Mouse (Mus musculus): Measurements from ENCODE around the gene Hsf5.

The Hsf5 gene

DNA sequence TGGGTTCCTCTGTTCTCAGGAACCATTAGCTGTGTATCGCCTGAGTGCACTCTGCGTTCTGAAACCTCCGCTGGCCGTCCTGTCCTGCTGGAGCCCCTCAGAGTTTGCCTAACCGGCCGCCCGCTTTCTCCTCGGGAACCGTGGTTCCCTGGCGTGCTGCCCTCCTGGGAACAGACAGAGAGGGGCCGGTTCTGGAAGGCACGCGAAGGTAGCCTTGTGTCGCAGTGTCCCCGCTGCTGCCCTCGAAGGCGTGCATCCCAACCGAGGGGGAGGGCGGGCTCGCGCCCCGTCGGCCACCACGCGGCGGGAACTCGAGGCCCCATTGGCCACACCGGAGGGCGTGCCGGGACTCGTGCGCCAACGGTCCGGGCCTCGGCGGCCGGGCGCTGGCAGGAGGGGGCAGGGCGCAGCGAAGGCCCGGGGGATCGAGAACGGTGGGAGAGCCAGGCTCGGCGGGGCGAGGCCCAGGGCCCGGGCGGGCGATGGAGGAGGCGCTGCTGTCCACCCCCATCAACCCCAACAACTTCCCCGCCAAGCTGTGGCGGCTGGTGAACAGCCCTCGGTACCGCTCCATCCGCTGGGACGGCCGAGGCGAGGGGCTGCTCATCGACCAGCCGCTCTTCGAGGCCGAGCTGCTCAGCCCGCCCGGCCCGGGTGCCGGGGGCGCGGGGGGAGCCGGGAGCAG, at the start of gene Hsf5:
TSS of gene Hsf5 (plus strand) at position 375 of the 685 bp plus-strand sequence.
- CTCF ChIA-PET: no interaction called here

- CTCF ChIA-PET: interaction anchor here (0.6 kb wide), 1 partner anchor 165 kb away, joined by 5 read pairs; no protein-coding TSS in a partner anchor
These were observed 48.6 kb upstream of the Hsf5 start, which contains the start of gene Sept4 for GRCm38 (mm10) chr11:87568255-87568953. Gene Sept4, plus strand, starts transcription at chr11:87568903.

GRCm38 (mm10) chr11:87570743-87571142, 46.2 kb upstream of the Hsf5 start:
- CTCF ChIA-PET: no interaction called here

GRCm38 (mm10) chr11:87571361-87571950, 45.5 kb upstream of the Hsf5 start:
- CTCF ChIA-PET: no interaction called here

- CTCF ChIA-PET: no interaction called here
These were observed 43.2 kb upstream of the Hsf5 start for GRCm38 (mm10) chr11:87573751-87574150.

GRCm38 (mm10) chr11:87574520-87575180, 42.3 kb upstream of the Hsf5 start:
- CTCF ChIA-PET: no interaction called here

DNA sequence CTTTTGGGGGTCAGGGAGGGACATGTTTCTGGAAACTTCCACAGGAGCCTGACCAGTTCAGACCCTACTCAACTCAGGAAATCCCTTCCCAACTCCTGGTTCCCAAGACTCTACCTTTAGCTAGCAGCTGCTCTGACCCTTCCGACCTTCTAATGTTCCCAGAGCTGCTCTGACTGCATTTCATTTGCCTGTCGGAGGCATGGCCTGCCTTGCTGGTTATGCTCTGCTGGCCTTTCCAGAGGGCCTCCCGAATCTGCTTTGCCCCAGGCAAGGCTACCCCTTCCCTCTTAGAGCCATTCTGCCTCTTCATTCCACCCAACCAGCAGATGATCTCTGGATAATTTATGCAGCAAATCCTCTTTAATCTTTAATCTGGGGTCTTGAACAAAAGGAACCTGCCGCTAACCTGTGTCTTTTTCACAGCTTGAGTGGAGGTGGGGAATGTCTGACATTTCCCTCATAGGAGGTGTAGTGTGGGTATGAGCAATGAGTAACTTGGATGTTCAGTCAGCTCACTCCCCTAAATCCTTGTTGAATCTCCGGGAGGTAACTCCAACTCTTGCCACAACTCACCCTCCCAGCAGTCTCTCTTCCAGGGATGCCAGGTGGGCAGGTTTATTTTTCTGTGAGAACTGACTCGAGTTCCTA, 39.2 kb upstream of the Hsf5 start:
- CTCF ChIA-PET: interaction anchor here (0.6 kb wide), 1 partner anchor 28 kb away, joined by 5 read pairs; no protein-coding TSS in a partner anchor

- CTCF ChIA-PET: interaction anchor here (0.6 to 0.9 kb wide), 3 partner anchors 18 to 36 kb away, joined by 3 to 5 read pairs (median 4); no protein-coding TSS in a partner anchor
These were observed 38.6 kb upstream of the Hsf5 start for GRCm38 (mm10) chr11:87578249-87578962.

DNA sequence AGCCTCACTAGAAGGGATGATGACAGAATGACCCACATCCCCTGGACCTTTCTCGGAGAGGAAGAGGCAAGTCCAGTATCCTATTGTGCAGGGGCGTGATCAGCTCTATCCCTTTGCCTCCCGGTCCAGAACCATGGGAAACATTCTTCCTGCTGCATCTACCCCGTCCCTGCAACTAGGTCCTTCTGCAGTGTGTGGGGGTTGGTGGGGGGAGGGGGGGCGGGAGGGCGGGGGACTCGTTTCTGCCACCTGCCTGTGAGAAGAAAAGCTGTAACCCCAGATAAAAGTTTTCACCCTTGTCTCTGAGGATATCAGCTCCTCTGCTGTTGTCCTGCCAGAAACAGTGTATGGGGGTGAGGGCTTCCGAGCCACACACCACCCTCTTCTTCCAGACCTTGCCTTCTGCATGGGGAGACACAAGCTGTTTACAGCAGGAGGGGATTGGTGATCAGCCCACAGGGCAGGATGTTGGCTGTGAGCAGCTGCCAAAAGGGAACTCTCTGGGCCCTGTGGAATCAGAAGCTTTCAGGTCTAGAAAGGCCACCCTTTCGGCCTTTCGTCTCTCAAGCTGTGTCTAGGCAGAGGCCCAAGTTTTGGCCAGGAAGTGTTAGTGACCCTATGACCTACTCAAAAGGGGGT, 37.9 kb upstream of the Hsf5 start:
- CTCF ChIA-PET: interaction anchor here (0.7 to 0.9 kb wide), 2 partner anchors 17 to 35 kb away, joined by 3 to 4 read pairs; no protein-coding TSS in a partner anchor

- CTCF ChIA-PET: no interaction called here
These were observed 37.3 kb upstream of the Hsf5 start for GRCm38 (mm10) chr11:87579713-87580112.

GRCm38 (mm10) chr11:87580543-87581085, 36.4 kb upstream of the Hsf5 start:
- CTCF ChIA-PET: interaction anchor here (0.8 kb wide), 1 partner anchor 99 kb away, joined by 6 read pairs; no protein-coding TSS in a partner anchor

DNA sequence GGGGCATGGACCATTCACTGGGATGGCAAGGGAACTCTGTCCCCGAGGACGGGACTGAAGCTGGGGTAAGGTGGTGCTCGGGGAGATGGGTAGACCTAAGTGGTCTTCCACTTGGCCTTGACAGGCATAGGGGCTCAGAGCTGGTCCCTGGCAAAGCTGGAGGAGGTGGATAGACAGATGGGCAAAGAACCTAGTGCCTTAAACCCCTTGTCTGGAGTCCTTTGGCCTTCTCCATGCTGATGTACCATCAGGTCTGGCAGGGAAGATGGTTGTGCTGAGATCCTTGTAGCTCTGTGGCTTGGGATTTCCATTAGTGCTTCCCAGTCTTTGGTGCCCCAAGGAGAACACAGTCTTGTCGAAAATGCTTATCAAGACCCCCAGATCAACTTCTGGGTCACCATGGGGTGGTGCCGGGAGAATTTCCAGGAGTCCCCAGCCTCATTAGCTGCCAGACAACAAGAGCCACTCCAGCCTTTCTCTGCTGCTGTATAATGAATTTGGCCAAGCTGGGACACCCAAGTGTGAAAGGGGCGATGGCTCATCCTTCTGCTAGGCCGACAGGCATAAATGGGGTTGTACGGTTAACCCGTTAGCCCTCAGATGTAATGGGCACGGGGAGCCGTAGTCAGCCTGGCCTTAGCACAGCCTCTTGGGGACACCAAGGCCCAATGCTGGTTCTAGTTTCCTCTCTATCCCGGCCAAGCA, 35.7 kb upstream of the Hsf5 start:
- CTCF ChIA-PET: interaction anchor here (0.8 kb wide), 1 partner anchor 100 kb away, joined by 6 read pairs; no protein-coding TSS in a partner anchor

DNA sequence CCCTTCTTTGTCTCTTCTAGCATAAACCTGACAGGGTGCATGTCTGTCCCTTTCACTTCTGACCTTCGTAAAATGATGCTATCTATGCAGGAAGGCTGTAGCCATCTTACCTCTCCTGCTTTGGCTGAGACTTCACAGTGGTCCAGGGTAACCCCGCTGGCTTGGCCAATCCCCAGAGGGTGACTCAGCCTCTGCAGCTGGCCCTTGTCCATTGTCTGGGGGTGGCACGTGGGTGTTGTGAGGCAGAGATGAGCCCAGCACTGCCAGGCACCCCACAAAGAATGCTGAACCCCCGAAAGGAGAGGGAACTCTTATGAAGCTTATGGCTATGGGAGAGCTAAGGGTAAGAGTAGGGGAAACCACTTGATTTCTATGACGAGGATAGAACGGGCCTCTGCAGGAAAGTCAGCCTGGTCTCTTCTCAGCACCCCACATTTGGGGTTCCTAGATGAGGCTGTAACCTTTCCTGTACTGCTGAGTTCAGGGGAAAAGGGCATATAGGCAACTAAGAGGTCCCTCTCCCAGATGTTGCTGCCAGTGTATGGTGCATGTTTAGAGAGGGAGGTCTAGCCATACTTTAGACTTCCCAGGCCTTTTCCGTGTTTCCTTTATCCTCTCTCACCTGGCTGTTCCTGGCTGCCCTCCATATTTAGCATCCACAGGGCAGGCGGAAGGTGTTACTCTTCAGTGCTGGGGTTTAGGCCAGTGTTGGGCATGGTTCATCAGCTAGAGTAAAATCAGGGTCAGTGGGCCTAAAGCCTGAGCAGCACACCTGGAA, 34.8 kb upstream of the Hsf5 start:
- CTCF ChIA-PET: no interaction called here

DNA sequence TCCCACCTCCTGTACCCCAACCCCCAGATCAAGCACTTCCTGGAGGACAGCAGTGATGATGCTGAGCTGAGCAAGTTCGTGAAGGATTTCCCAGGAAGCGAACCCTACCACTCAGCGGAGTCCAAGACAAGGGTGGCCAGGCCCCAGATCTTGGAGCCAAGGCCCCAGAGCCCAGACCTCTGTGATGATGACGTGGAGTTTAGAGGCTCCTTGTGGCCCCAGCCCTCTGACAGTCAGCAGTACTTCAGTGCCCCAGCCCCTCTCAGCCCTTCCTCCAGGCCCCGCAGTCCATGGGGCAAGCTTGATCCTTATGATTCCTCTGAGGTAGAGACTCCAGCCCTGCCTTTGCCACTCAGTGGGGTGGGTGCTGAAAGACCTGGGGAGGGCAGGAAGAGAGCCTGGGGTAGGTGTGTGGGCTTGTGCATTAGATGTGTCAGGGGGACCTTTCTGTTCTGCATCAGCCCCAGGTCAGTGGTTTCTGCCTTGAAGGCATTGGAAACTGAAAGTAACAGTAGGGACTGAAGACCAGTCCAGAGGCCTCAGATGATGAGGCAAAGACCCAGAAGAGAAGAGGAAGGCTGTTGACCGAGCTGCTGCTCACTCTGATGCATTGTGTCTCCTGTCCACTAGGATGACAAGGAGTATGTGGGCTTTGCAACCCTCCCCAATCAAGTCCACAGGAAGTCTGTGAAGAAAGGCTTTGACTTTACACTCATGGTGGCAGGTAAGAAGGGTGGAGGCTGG, 33.5 kb upstream of the Hsf5 start:
- CTCF ChIA-PET: no interaction called here

DNA sequence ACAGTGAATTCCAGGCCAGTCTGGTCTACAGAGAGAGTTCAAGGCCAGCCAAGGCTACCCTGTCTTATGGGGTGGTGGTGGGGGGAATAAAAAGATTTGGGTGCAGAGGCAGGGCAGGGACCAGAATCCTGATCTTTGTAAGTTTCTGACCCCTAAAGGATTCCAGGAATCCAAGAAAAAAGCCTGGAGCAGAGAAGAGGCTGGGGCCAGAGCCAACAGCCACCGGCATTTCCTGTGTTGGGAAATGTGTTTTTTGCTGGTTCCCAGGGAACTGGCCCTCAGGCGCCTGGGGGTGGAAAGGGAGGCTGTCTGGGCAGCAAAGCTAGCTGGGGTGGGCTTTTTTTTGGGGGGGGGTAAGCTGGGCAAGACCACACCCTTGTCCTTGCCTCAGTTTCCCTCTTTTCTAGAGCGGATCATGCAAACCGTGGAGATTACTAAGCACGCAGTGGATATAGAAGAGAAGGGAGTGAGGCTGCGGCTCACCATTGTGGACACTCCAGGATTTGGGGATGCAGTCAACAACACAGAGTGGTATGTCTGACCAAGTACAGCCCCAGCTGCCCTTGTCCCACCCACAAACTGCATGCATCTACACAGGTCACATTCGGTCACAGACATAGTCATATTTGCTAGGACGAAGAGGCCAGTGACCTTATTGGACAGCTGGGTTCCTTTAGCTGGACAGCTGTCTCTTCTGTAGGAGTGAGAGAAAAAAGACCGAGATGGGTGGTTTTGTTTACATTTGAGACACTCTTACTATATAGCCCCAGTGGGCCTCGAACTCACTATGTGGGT, 32.1 kb upstream of the Hsf5 start:
- CTCF ChIA-PET: no interaction called here

DNA sequence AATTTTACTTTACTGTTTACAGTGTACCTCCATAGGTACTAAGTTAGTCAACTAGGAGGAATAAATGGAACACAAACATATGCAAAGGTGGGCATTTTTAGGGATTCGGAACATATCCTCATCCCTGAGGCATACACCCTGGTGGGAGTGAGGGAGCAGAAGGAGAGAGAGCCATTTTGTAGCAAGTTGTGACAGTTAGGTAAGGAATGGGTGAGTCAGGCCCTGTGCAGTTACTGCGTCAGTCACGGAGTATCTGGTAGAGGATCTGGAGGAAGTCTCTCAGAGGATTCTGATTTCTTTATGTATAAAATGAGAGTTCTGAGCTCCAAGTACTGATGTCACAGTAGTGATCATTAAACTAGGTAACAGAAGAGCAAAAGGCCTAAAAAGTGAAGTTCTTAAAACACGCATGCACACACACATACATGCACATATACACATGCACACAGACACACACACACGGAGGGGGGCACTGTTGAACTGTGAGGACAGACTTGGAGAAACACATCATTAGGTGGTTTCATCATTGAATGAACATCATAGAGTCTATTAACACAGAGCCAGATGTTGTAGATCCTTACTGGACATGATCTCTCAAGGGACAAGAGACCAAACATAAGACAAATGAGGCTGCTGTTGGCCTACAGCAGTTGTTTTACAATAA, 29.6 kb upstream of the Hsf5 start:
- CTCF ChIA-PET: no interaction called here

All from spleen, embryonic (tissue).